Mouse (Mus musculus): ENCODE measurements around the gene Rps11. TPM values are rescaled to one million over a fixed set of nuclear protein-coding genes. Genes with fewer than 3 reads are reported as not detected.
A peak's percentile ranks its signal among the peaks of the same experiment; 100 is the strongest.
"Not testable (repeated sequence)": the region's sequence is repeated elsewhere in the genome, so short reads cannot be mapped to it uniquely, and the experiment has no call there.

Gene Rps11
- total and polyA plus RNA-seq, 2 experiments from 2014 or later, result 814 to 1,229 TPM

GRCm38 (mm10) chr7:45155590-45155989 is 31.4 kb upstream of the Rps11 start:
- no peaks in the 10 kb centered on the region for H3K9me3 ChIP-seq (ENCODE audit: low read length)
- peaks cover 13% of the 10 kb centered on the region; the same call in 1 of the 2 replicates for H3K4me1 ChIP-seq (ENCODE audit: insufficient read depth)
- H3K27me3 ChIP-seq (ENCODE audit: insufficient read depth, low read length), result no peaks in the 10 kb centered on the region
- H3K27ac ChIP-seq (ENCODE audit: low read depth, low read length), result no peak overlapping the region
- peak overlapping the region; percentile 78; the same call in 1 of the 2 replicates for H3K4me2 ChIP-seq (ENCODE audit: low read depth)
- DNase-seq (no peak), ATAC-seq (no peak)
- peak overlapping the region; percentile 73; the same call in 1 of the 2 replicates for H3K4me3 ChIP-seq (ENCODE audit: low read depth, low read length)
- H3K9ac ChIP-seq, result no peak overlapping the region
- 88% methylated on average over 9 of the region's 9 CpGs for WGBS
- no peak for TF ChIP-seq CTCF (IDR thresholded peaks at IDR 0.05; ENCODE audit: low read depth)
- H3K36me3 ChIP-seq (ENCODE audit: insufficient read depth), result peaks cover 23% of the 10 kb centered on the region; the same call in 1 of the 2 replicates

- peak overlapping the region; percentile 73 for H3K4me3 ChIP-seq (ENCODE audit: low read depth, low read length)
Observed at GRCm38 (mm10) chr7:45154993-45155514, 30.8 kb upstream of the Rps11 start.

GRCm38 (mm10) chr7:45154096-45154992 is 30.1 kb upstream of the Rps11 start, which contains the start of the genes Pih1d1 and Aldh16a1:
Gene Pih1d1, plus strand, starts transcription at chr7:45154303.
Gene Aldh16a1, minus strand, starts transcription at chr7:45154584.
- peaks cover 14% of the 10 kb centered on the region; the same call in 1 of the 2 replicates for H3K36me3 ChIP-seq (ENCODE audit: insufficient read depth)
- no peaks in the 10 kb centered on the region for H3K27me3 ChIP-seq (ENCODE audit: insufficient read depth, low read length)
- 4% methylated on average over 69 of the region's 69 CpGs for WGBS
- H3K4me1 ChIP-seq (ENCODE audit: insufficient read depth), result peaks cover 13% of the 10 kb centered on the region; the same call in 1 of the 2 replicates
- peak within 1 kb of the TSS; percentile 78 for H3K4me2 ChIP-seq (ENCODE audit: low read depth)
- H3K4me3 ChIP-seq (ENCODE audit: low read depth, low read length), result peak within 1 kb of the TSS; percentile 73
- ATAC-seq, result peak; percentile 97
- H3K27ac ChIP-seq (ENCODE audit: low read depth, low read length), result peak within 1 kb of the TSS; percentile 95
- no peaks in the 10 kb centered on the region for H3K9me3 ChIP-seq (ENCODE audit: low read length)
- DNase-seq, result peak; percentile 99
- TF ChIP-seq CTCF (IDR thresholded peaks at IDR 0.05; ENCODE audit: low read depth), result peak; percentile 79
- H3K9ac ChIP-seq, result peak within 1 kb of the TSS; percentile 82

More at GRCm38 (mm10) chr7:45154993-45155514, 30.8 kb upstream of the Rps11 start:
- H3K27me3 ChIP-seq (ENCODE audit: insufficient read depth, low read length), result no peaks in the 10 kb centered on the region
- H3K9ac ChIP-seq, result peak overlapping the region; percentile 82
- H3K9me3 ChIP-seq (ENCODE audit: low read length), result no peaks in the 10 kb centered on the region
- TF ChIP-seq CTCF (IDR thresholded peaks at IDR 0.05; ENCODE audit: low read depth), result peak; percentile 62
- peak; percentile 45 for ATAC-seq
- peaks cover 18% of the 10 kb centered on the region; the same call in 1 of the 2 replicates for H3K36me3 ChIP-seq (ENCODE audit: insufficient read depth)
- peak overlapping the region; percentile 78 for H3K4me2 ChIP-seq (ENCODE audit: low read depth)
- H3K27ac ChIP-seq (ENCODE audit: low read depth, low read length), result peak overlapping the region; percentile 95; the same call in 1 of the 2 replicates
- DNase-seq, result peak; percentile 67
- peaks cover 13% of the 10 kb centered on the region; the same call in 1 of the 2 replicates for H3K4me1 ChIP-seq (ENCODE audit: insufficient read depth)
- 80% methylated on average over 12 of the region's 12 CpGs for WGBS

DNA sequence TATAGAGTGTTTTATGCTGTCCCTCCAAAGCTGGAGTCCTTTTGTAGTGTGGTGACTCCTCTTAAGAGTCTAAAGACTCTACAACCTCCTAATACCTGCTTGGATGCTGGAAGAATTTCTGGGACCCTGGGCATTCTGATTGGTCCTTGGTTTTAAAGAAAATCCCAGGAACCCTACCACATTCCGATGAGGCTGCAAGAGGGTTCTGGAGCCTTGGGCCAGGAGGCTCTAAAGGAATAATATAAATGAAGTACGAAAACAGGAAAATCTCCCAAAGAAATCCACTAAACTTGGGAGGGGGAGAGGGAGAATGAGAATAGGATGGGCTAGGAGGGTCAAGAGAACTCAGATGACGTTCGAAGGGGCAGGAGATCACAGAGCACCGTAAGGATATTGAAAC is 29.3 kb upstream of the Rps11 start:
- H3K9ac ChIP-seq, result peak overlapping the region; percentile 82
- no peaks in the 10 kb centered on the region for H3K27me3 ChIP-seq (ENCODE audit: insufficient read depth, low read length)
- 2% methylated on average over 5 of the region's 5 CpGs for WGBS
- peaks cover 13% of the 10 kb centered on the region; the same call in 1 of the 2 replicates for H3K4me1 ChIP-seq (ENCODE audit: insufficient read depth)
- peak overlapping the region; percentile 78 for H3K4me2 ChIP-seq (ENCODE audit: low read depth)
- peak overlapping the region; percentile 73 for H3K4me3 ChIP-seq (ENCODE audit: low read depth, low read length)
- H3K36me3 ChIP-seq (ENCODE audit: insufficient read depth), result peaks cover 7% of the 10 kb centered on the region; the same call in 1 of the 2 replicates
- no peak for DNase-seq
- no peaks in the 10 kb centered on the region for H3K9me3 ChIP-seq (ENCODE audit: low read length)
- peak overlapping the region; percentile 95 for H3K27ac ChIP-seq (ENCODE audit: low read depth, low read length)
- no peak for TF ChIP-seq CTCF (IDR thresholded peaks at IDR 0.05; ENCODE audit: low read depth)
- no peak for ATAC-seq

- H3K36me3 ChIP-seq (ENCODE audit: insufficient read depth); ATAC-seq; H3K4me3 ChIP-seq (ENCODE audit: low read depth, low read length); H3K27me3 ChIP-seq (ENCODE audit: insufficient read depth, low read length); H3K9ac ChIP-seq; H3K9me3 ChIP-seq (ENCODE audit: low read length); DNase-seq; H3K27ac ChIP-seq (ENCODE audit: low read depth, low read length); H3K4me2 ChIP-seq (ENCODE audit: low read depth): not testable (repeated sequence)
- WGBS, result 94% methylated on average over 2 of the region's 2 CpGs
- peaks cover 13% of the 10 kb centered on the region; the same call in 1 of the 2 replicates for H3K4me1 ChIP-seq (ENCODE audit: insufficient read depth)
Observed at GRCm38 (mm10) chr7:45153052-45153451, 28.8 kb upstream of the Rps11 start.

DNA sequence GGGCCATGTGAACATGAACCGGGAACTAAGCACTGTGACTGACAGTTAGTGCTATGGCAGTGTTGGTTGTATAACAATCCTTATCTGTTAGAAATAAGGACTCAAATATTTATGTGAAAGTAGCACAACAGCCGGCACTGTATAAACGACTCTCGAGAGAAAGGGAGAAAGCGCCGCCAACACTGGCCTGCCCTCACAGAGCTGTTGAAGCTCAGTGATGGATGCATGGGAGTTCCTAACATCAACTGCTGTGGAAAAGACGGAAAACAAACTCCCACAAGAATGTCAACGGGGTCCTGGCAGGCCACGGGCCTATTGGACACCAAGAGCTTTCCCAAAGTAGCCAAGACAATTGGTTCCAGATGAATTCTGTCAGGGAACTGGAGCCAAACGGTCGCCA is 27.1 kb upstream of the Rps11 start:
- Histone ChIP-seq H3K27me3 (ENCODE audit: insufficient read depth, low read length) (no peaks in the 10 kb centered on the region), H3K4me2 (ENCODE audit: low read depth) (no peak overlapping the region), H3K9ac (no peak overlapping the region), H3K9me3 (ENCODE audit: low read length) (no peaks in the 10 kb centered on the region), H3K36me3 (ENCODE audit: insufficient read depth) (no peaks in the 10 kb centered on the region), H3K4me3 (ENCODE audit: low read depth, low read length) (no peak overlapping the region), H3K27ac (ENCODE audit: low read depth, low read length) (peak overlapping the region; percentile 1; the same call in 1 of the 2 replicates), H3K4me1 (ENCODE audit: insufficient read depth) (peaks cover 13% of the 10 kb centered on the region; the same call in 1 of the 2 replicates)
- ATAC-seq (no peak), DNase-seq (no peak)
- no peak for TF ChIP-seq CTCF (IDR thresholded peaks at IDR 0.05; ENCODE audit: low read depth)
- WGBS, result 28% methylated on average over 11 of the region's 11 CpGs

All from forebrain, postnatal 0 days (tissue).